Mouse (Mus musculus): ENCODE measurements around the gene Nol6. TPM values are rescaled to one million over a fixed set of nuclear protein-coding genes. Genes with fewer than 3 reads are reported as not detected.

Nol6 gene
- polyA plus RNA-seq, 2 experiments, result 8.5 to 9.5 TPM

GRCm38 (mm10) chr4:41081733-41082132 lies 42.5 kb downstream of the Nol6 start:
- peak; percentile 36 to 82 (median 49) for DNase-seq (ENCODE audit: low read depth in 3 of 3, low spot score in 3 of 3)
- peak; percentile 73 for ATAC-seq (ENCODE audit: insufficient read depth)
- H3K4me2 ChIP-seq (ENCODE audit: low read depth), result no peak overlapping the region
- peak overlapping the region; percentile 48 for H3K27ac ChIP-seq
- WGBS (ENCODE audit: insufficient replicate concordance), result 42% methylated on average over 5 of the region's 5 CpGs
- no peaks in the 10 kb centered on the region for H3K9me3 ChIP-seq (ENCODE audit: control insufficient read depth, low read length)
- H3K4me1 ChIP-seq (replicated peaks; ENCODE audit: control insufficient read depth in 2 of 2, insufficient read depth in 2 of 2, low read length in 1 of 2), result peaks cover 25 to 31% of the 10 kb centered on the region in 2 experiments
- no peak overlapping the region for H3K9ac ChIP-seq (replicated peaks)
- no peaks in the 10 kb centered on the region for H3K36me3 ChIP-seq (replicated peaks; ENCODE audit: control insufficient read depth, insufficient read depth, low read depth)
- TF ChIP-seq CTCF (IDR thresholded peaks at IDR 0.05; ENCODE audit: low read depth) (no peak), EP300 (IDR thresholded peaks at IDR 0.05; ENCODE audit: low read depth) (peak; percentile 33; the same call in 1 of the 2 replicates)
- no peak overlapping the region for H3K4me3 ChIP-seq (ENCODE audit: insufficient read depth in 1 of 2, low read depth in 2 of 2, low read length in 2 of 2)
- H3K27me3 ChIP-seq (ENCODE audit: control insufficient read depth, insufficient read depth, low read length), result no peaks in the 10 kb centered on the region; the same call in 1 of the 2 replicates

GRCm38 (mm10) chr4:41078726-41079125 lies 45.5 kb downstream of the Nol6 start:
- ATAC-seq (ENCODE audit: insufficient read depth), result no peak
- Histone ChIP-seq H3K27me3 (ENCODE audit: control insufficient read depth, insufficient read depth, low read length) (no peaks in the 10 kb centered on the region; the same call in 1 of the 2 replicates), H3K36me3 (replicated peaks; ENCODE audit: control insufficient read depth, insufficient read depth, low read depth) (no peaks in the 10 kb centered on the region), H3K4me3 (ENCODE audit: insufficient read depth in 1 of 2, low read depth in 2 of 2, low read length in 2 of 2) (no peak overlapping the region), H3K9ac (replicated peaks) (no peak overlapping the region), H3K27ac (no peak overlapping the region), H3K9me3 (ENCODE audit: control insufficient read depth, low read length) (no peaks in the 10 kb centered on the region), H3K4me2 (ENCODE audit: low read depth) (no peak overlapping the region), H3K4me1 (replicated peaks; ENCODE audit: control insufficient read depth in 2 of 2, insufficient read depth in 2 of 2, low read length in 1 of 2) (peaks cover 10 to 14% of the 10 kb centered on the region in 2 experiments)
- TF ChIP-seq CTCF (IDR thresholded peaks at IDR 0.05; ENCODE audit: low read depth) (no peak), EP300 (IDR thresholded peaks at IDR 0.05; ENCODE audit: low read depth) (no peak)
- 40% methylated on average over 6 of the region's 6 CpGs for WGBS (ENCODE audit: insufficient replicate concordance)
- DNase-seq (ENCODE audit: low read depth in 3 of 3, low spot score in 3 of 3), result no peak

GRCm38 (mm10) chr4:41074461-41074860 lies 49.8 kb downstream of the Nol6 start:
- no peak overlapping the region for H3K4me3 ChIP-seq (ENCODE audit: insufficient read depth in 1 of 2, low read depth in 2 of 2, low read length in 2 of 2)
- H3K4me2 ChIP-seq (ENCODE audit: low read depth), result no peak overlapping the region
- H3K9me3 ChIP-seq (ENCODE audit: control insufficient read depth, low read length), result no peaks in the 10 kb centered on the region
- TF ChIP-seq EP300 (IDR thresholded peaks at IDR 0.05; ENCODE audit: low read depth) (no peak), CTCF (IDR thresholded peaks at IDR 0.05; ENCODE audit: low read depth) (no peak)
- H3K4me1 ChIP-seq (replicated peaks; ENCODE audit: control insufficient read depth in 2 of 2, insufficient read depth in 2 of 2, low read length in 1 of 2), result no peaks in the 10 kb centered on the region
- H3K9ac ChIP-seq (replicated peaks), result no peak overlapping the region
- no peak overlapping the region for H3K27ac ChIP-seq
- H3K27me3 ChIP-seq (ENCODE audit: control insufficient read depth, insufficient read depth, low read length), result no peaks in the 10 kb centered on the region; the same call in 1 of the 2 replicates
- no peak for DNase-seq (ENCODE audit: low read depth in 3 of 3, low spot score in 3 of 3)
- WGBS (ENCODE audit: insufficient replicate concordance), result 59% methylated on average over 6 of the region's 6 CpGs
- H3K36me3 ChIP-seq (replicated peaks; ENCODE audit: control insufficient read depth, insufficient read depth, low read depth), result no peaks in the 10 kb centered on the region
- no peak for ATAC-seq (ENCODE audit: insufficient read depth)

GRCm38 (mm10) chr4:41073008-41073817 lies 51.0 kb downstream of the Nol6 start:
- 34% methylated on average over 12 of the region's 12 CpGs for WGBS (ENCODE audit: insufficient replicate concordance)
- Histone ChIP-seq H3K9me3 (ENCODE audit: control insufficient read depth, low read length) (no peaks in the 10 kb centered on the region), H3K36me3 (replicated peaks; ENCODE audit: control insufficient read depth, insufficient read depth, low read depth) (no peaks in the 10 kb centered on the region), H3K9ac (replicated peaks) (no peak overlapping the region), H3K4me2 (ENCODE audit: low read depth) (no peak overlapping the region), H3K4me1 (replicated peaks; ENCODE audit: control insufficient read depth in 2 of 2, insufficient read depth in 2 of 2, low read length in 1 of 2) (no peaks in the 10 kb centered on the region), H3K27ac (no peak overlapping the region), H3K27me3 (ENCODE audit: control insufficient read depth, insufficient read depth, low read length) (no peaks in the 10 kb centered on the region; the same call in 1 of the 2 replicates), H3K4me3 (ENCODE audit: insufficient read depth in 1 of 2, low read depth in 2 of 2, low read length in 2 of 2) (no peak overlapping the region)
- ATAC-seq (ENCODE audit: insufficient read depth) (no peak), DNase-seq (ENCODE audit: low read depth in 3 of 3, low spot score in 3 of 3) (no peak)
- TF ChIP-seq CTCF (IDR thresholded peaks at IDR 0.05; ENCODE audit: low read depth) (no peak), EP300 (IDR thresholded peaks at IDR 0.05; ENCODE audit: low read depth) (no peak)
